In the genomic region with DNA sequence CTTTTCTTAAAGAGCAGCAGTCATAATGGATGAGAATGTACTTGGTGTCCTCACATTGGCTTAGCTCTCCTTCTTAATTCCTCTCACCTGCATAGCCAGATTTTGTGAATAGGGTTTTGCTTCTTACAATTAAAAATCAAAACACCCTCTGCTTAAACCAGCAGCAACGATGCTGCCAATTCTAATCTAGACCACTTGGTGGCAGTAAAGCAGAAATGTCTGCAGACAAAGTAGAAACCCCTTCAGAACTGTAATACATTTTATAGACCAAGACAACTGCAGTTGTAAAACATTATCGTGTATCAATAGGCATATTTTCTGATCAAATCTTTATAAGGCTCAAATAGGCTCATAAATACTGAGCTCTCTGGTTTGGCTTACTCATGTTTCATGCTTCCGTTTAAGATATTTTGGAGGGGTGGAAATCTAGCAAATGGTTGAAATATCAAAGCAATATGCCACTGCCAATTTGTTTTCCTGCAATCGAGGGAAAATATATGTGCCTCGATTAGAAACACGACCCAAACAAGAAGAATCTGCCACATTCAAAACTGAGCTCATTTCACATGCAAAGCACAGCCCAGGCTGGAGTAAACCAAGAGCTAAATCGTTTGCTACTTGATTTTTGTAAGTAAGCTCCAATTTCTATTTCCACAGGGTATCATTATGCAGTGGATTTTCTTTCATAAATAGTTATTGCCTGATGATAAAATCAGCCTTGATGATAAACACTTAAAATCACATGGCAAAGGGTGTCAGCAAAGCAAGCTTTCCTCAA, we compare ENCODE assay signal across 8 mouse cellular contexts. TPM values are rescaled to one million over a fixed set of nuclear protein-coding genes. Genes with fewer than 3 reads are reported as not detected.
DNase-seq lines count a peak whose midpoint lies in the region; ATAC-seq and TF ChIP-seq lines count a peak whose summit lies in the region.

No protein-coding gene starts in this region.

- H3K9me3 ChIP-seq in E14TG2a.4 (ENCODE audit: low read length), result no peaks in the 10 kb centered on the region
- no peaks in the 10 kb centered on the region for H3K9me3 ChIP-seq in midbrain, embryonic 16.5 days (replicated peaks; ENCODE audit: control insufficient read depth, low read length, poor library complexity, severe bottlenecking)

- intact Hi-C loops in gastrocnemius, postnatal 14 days (cut with DNase I; ENCODE audit: low total_unique reads), result no loop called here

- no peaks in the 10 kb centered on the region for H3K27me3 ChIP-seq in E14TG2a.4 (ENCODE audit: insufficient read depth, low read length)
- no peaks in the 10 kb centered on the region for H3K27me3 ChIP-seq in midbrain, embryonic 16.5 days (ENCODE audit: control insufficient read depth, insufficient read depth, low read depth, low read length)

- H3K4me1 ChIP-seq in E14TG2a.4 (replicated peaks; ENCODE audit: low read depth, low read length), result no peaks in the 10 kb centered on the region
- no peaks in the 10 kb centered on the region for H3K4me1 ChIP-seq in midbrain, embryonic 16.5 days (ENCODE audit: control insufficient read depth, insufficient read depth, low read length)

- no peaks in the 10 kb centered on the region for H3K36me3 ChIP-seq in E14TG2a.4 (ENCODE audit: insufficient read depth, low read length)
- no peaks in the 10 kb centered on the region for H3K36me3 ChIP-seq in midbrain, embryonic 16.5 days (ENCODE audit: control insufficient read depth, insufficient read depth, low read length)

- peak; percentile 79 for TF ChIP-seq CTCF in E14TG2a.4 (conservative IDR thresholded peaks at IDR 0.05; ENCODE audit: low read length)

- no peak overlapping the region for H3K27ac ChIP-seq in midbrain, embryonic 16.5 days (ENCODE audit: low read length)

- peak; percentile 72 for ATAC-seq in common myeloid progenitor, adult 5-6 weeks (replicated peaks; ENCODE audit: low read depth, poor library complexity, severe bottlenecking)
- peak; percentile 61 for ATAC-seq in midbrain, embryonic 16.5 days
- no peak for ATAC-seq in megakaryocyte, adult 5-6 weeks (ENCODE audit: poor library complexity, severe bottlenecking)

- DNase-seq in gastrocnemius, adult 18-20 months (ENCODE audit: low spot score), result peak; percentile 26
- no peak for DNase-seq in gastrocnemius, postnatal 14 days
- DNase-seq in layer of hippocampus, adult 11-12 months (ENCODE audit: low spot score), result peak; percentile 67
- no peak for DNase-seq in spleen, postnatal 4 days (ENCODE audit: low spot score in 2 of 2)

- 36% methylated on average over 7 of the region's 7 CpGs for WGBS in midbrain, embryonic 16.5 days

- H3K4me3 ChIP-seq in E14TG2a.4 (replicated peaks; ENCODE audit: low read length), result no peak overlapping the region
- no peak overlapping the region for H3K4me3 ChIP-seq in midbrain, embryonic 16.5 days (ENCODE audit: low read depth, low read length)

- no peak overlapping the region for H3K4me2 ChIP-seq in midbrain, embryonic 16.5 days (ENCODE audit: low read length)

- H3K9ac ChIP-seq in midbrain, embryonic 16.5 days (ENCODE audit: low read depth, low read length), result no peak overlapping the region

RNA-seq across cellular contexts. Expression of a gene that starts 14.6 kb away (rescaled TPM):
- not detected for total RNA-seq in gastrocnemius, adult 18-20 months (2021)
- total RNA-seq in gastrocnemius, postnatal 14 days (2021), result not detected
- not detected in 2 replicates for total RNA-seq in common myeloid progenitor, adult 5-6 weeks (2017)
- not detected in 2 replicates for polyA plus RNA-seq in midbrain, embryonic 16.5 days (2015; fragmentation: Nextera tagmentation; extraction: Ambion mirVana)
- total RNA-seq in megakaryocyte, adult 5-6 weeks (2015), result not detected in 2 replicates
- total RNA-seq in megakaryocyte, adult 5-6 weeks (2017), result not detected in 2 replicates

Comparison
In these comparisons a context has a peak if more than half of its experiments do, and no peak if none do; other contexts are left out.
1. DNase-seq: peak in gastrocnemius, adult 18-20 months (single experiment) and layer of hippocampus, adult 11-12 months (single experiment); none in gastrocnemius, postnatal 14 days (single experiment) and spleen, postnatal 4 days (0 of 2).